Mouse (Mus musculus): ENCODE results near the gene Ndufs6. TPM values are rescaled to one million over a fixed set of nuclear protein-coding genes. Genes with fewer than 3 reads are reported as not detected.

Ndufs6 gene
- polyA plus RNA-seq, 1 experiment from 2014 or later: 369 TPM

- Histone ChIP-seq H3K36me3 (ENCODE audit: control insufficient read depth, insufficient read depth, low read length) (no peaks in the 10 kb centered on the region), H3K27ac (replicated peaks; ENCODE audit: low read depth, low read length) (no peak overlapping the region), H3K27me3 (ENCODE audit: control insufficient read depth, insufficient read depth, low read length) (peaks cover 61% of the 10 kb centered on the region), H3K4me2 (ENCODE audit: low read depth, severe bottlenecking) (no peak overlapping the region), H3K4me1 (ENCODE audit: control insufficient read depth, insufficient read depth, low read length) (no peaks in the 10 kb centered on the region), H3K9ac (ENCODE audit: low read length) (no peak overlapping the region), H3K9me3 (ENCODE audit: control insufficient read depth, low read length) (no peaks in the 10 kb centered on the region), H3K4me3 (ENCODE audit: low read depth, low read length) (no peak overlapping the region)
- 50% methylated on average over 1 of the region's 1 CpGs for WGBS
- DNase-seq (ENCODE audit: low spot score): no peak
- no peak for ATAC-seq (ENCODE audit: insufficient number of reproducible peaks, low FRiP score, low TSS enrichment, low read depth)
These were observed 54.8 kb downstream of the Ndufs6 start for GRCm38 (mm10) chr13:73273536-73273935.

- Histone ChIP-seq H3K9me3 (ENCODE audit: control insufficient read depth, low read length) (no peaks in the 10 kb centered on the region), H3K4me1 (ENCODE audit: control insufficient read depth, insufficient read depth, low read length) (no peaks in the 10 kb centered on the region), H3K27me3 (ENCODE audit: control insufficient read depth, insufficient read depth, low read length) (peaks cover 68% of the 10 kb centered on the region), H3K36me3 (ENCODE audit: control insufficient read depth, insufficient read depth, low read length) (no peaks in the 10 kb centered on the region), H3K4me3 (ENCODE audit: low read depth, low read length) (no peak overlapping the region), H3K4me2 (ENCODE audit: low read depth, severe bottlenecking) (no peak overlapping the region), H3K9ac (ENCODE audit: low read length) (no peak overlapping the region), H3K27ac (replicated peaks; ENCODE audit: low read depth, low read length) (no peak overlapping the region)
- no peak for ATAC-seq (ENCODE audit: insufficient number of reproducible peaks, low FRiP score, low TSS enrichment, low read depth)
- DNase-seq (ENCODE audit: low spot score): no peak
These were observed 55.5 kb downstream of the Ndufs6 start for GRCm38 (mm10) chr13:73272794-73273282.

- H3K9me3 ChIP-seq (ENCODE audit: control insufficient read depth, low read length): no peaks in the 10 kb centered on the region
- 0 out of 2 replicates have a peak overlapping the region, but pooled peaks have one; percentile 15 for H3K4me2 ChIP-seq (ENCODE audit: low read depth, severe bottlenecking)
- no peaks in the 10 kb centered on the region for H3K4me1 ChIP-seq (ENCODE audit: control insufficient read depth, insufficient read depth, low read length)
- WGBS: under 1% methylated on average over 53 of the region's 53 CpGs
- H3K27me3 ChIP-seq (ENCODE audit: control insufficient read depth, insufficient read depth, low read length): peaks cover 81% of the 10 kb centered on the region
- 0 out of 2 replicates have a peak overlapping the region, but pooled peaks have one; percentile 15 for H3K4me3 ChIP-seq (ENCODE audit: low read depth, low read length)
- H3K9ac ChIP-seq (ENCODE audit: low read length): no peak overlapping the region
- H3K36me3 ChIP-seq (ENCODE audit: control insufficient read depth, insufficient read depth, low read length): no peaks in the 10 kb centered on the region
- DNase-seq (ENCODE audit: low spot score) (peak; percentile 57), ATAC-seq (ENCODE audit: insufficient number of reproducible peaks, low FRiP score, low TSS enrichment, low read depth) (no peak)
- H3K27ac ChIP-seq (replicated peaks; ENCODE audit: low read depth, low read length): no peak overlapping the region
These were observed 56.8 kb downstream of the Ndufs6 start for GRCm38 (mm10) chr13:73271336-73272242.

GRCm38 (mm10) chr13:73270451-73271081 is 57.8 kb downstream of the Ndufs6 start:
- 6% methylated on average over 22 of the region's 22 CpGs for WGBS
- H3K9ac ChIP-seq (ENCODE audit: low read length): no peak overlapping the region
- no peak overlapping the region for H3K27ac ChIP-seq (replicated peaks; ENCODE audit: low read depth, low read length)
- no peaks in the 10 kb centered on the region for H3K9me3 ChIP-seq (ENCODE audit: control insufficient read depth, low read length)
- no peaks in the 10 kb centered on the region for H3K36me3 ChIP-seq (ENCODE audit: control insufficient read depth, insufficient read depth, low read length)
- no peak overlapping the region for H3K4me3 ChIP-seq (ENCODE audit: low read depth, low read length)
- H3K4me1 ChIP-seq (ENCODE audit: control insufficient read depth, insufficient read depth, low read length): no peaks in the 10 kb centered on the region
- no peak overlapping the region for H3K4me2 ChIP-seq (ENCODE audit: low read depth, severe bottlenecking)
- DNase-seq (ENCODE audit: low spot score) (peak; percentile 47), ATAC-seq (ENCODE audit: insufficient number of reproducible peaks, low FRiP score, low TSS enrichment, low read depth) (no peak)
- H3K27me3 ChIP-seq (ENCODE audit: control insufficient read depth, insufficient read depth, low read length): peaks cover 88% of the 10 kb centered on the region

GRCm38 (mm10) chr13:73269891-73270290 is 58.5 kb downstream of the Ndufs6 start:
- Histone ChIP-seq H3K9ac (ENCODE audit: low read length) (no peak overlapping the region), H3K27me3 (ENCODE audit: control insufficient read depth, insufficient read depth, low read length) (peaks cover 95% of the 10 kb centered on the region), H3K27ac (replicated peaks; ENCODE audit: low read depth, low read length) (no peak overlapping the region), H3K4me3 (ENCODE audit: low read depth, low read length) (no peak overlapping the region), H3K4me2 (ENCODE audit: low read depth, severe bottlenecking) (no peak overlapping the region), H3K36me3 (ENCODE audit: control insufficient read depth, insufficient read depth, low read length) (no peaks in the 10 kb centered on the region), H3K4me1 (ENCODE audit: control insufficient read depth, insufficient read depth, low read length) (no peaks in the 10 kb centered on the region), H3K9me3 (ENCODE audit: control insufficient read depth, low read length) (no peaks in the 10 kb centered on the region)
- WGBS: 14% methylated on average over 3 of the region's 3 CpGs
- ATAC-seq (ENCODE audit: insufficient number of reproducible peaks, low FRiP score, low TSS enrichment, low read depth): no peak
- peak; percentile 26 for DNase-seq (ENCODE audit: low spot score)

Other genes with a start within 250 kb of the Ndufs6 start
- 2.8 and 3.1 TPM in 2 replicates for gene Irx4, start 68.1 kb downstream of the Ndufs6 start, polyA plus RNA-seq (2014; fragmentation: Nextera tagmentation; extraction: Ambion mirVana)
- 107 and 113 TPM in 2 replicates for gene Mrpl36, start within 50 bp of the Ndufs6 start, polyA plus RNA-seq (2014; fragmentation: Nextera tagmentation; extraction: Ambion mirVana)
- 47.6 and 47.7 TPM in 2 replicates for gene Lpcat1, start 138.7 kb upstream of the Ndufs6 start, polyA plus RNA-seq (2014; fragmentation: Nextera tagmentation; extraction: Ambion mirVana)
- gene Slc6a3, start 208.2 kb upstream of the Ndufs6 start, polyA plus RNA-seq (2014; fragmentation: Nextera tagmentation; extraction: Ambion mirVana): 0.11 and 0.17 TPM in 2 replicates

Data from limb, embryonic 11.5 days (tissue).